Mouse (Mus musculus) forebrain, embryonic 11.5 days (tissue): ENCODE measurements around the gene Wdpcp. TPM values are rescaled to one million over a fixed set of nuclear protein-coding genes. Genes with fewer than 3 reads are reported as not detected.
"Not testable (repeated sequence)": the region's sequence is repeated elsewhere in the genome, so short reads cannot be mapped to it uniquely, and the experiment has no call there.

Experiments
- ATAC-seq: fragments of 200-750 bp; cut with Nextera tagmentation; replicated peaks from 2 replicates; pipeline ENCODE4 v1.8.0; 2017; ENCODE audit warnings: moderate TSS enrichment; ENCODE audit not compliant: low FRiP score
- DNase-seq: peaks from one replicate; pipeline ENCODE4 v3.0.0-alpha.2; 2017; ENCODE audit warnings: low spot score
- H3K27ac ChIP-seq: fragments of 300-500 bp; sonication (generic); 2 replicates; pipeline ENCODE4 v1.5.1; 2014; ENCODE audit warnings: low read depth, low read length
- H3K27me3 ChIP-seq: fragments of 300-500 bp; sonication (generic); 2 replicates; pipeline ENCODE4 v1.6.1; 2014; ENCODE audit warnings: mild to moderate bottlenecking, low read length, mixed read lengths; ENCODE audit not compliant: control insufficient read depth, insufficient read depth
- H3K36me3 ChIP-seq: fragments of 300-500 bp; sonication (generic); 2 replicates; pipeline ENCODE4 v1.6.1; 2014; ENCODE audit warnings: mild to moderate bottlenecking, low read length, moderate library complexity, mixed read lengths; ENCODE audit not compliant: control insufficient read depth, insufficient read depth
- H3K4me1 ChIP-seq: fragments of 300-500 bp; sonication (generic); replicated peaks from 2 replicates; pipeline ENCODE4 v1.6.1; 2014; ENCODE audit warnings: low read length, mixed read lengths; ENCODE audit not compliant: control insufficient read depth, insufficient read depth
- H3K4me2 ChIP-seq: fragments of 300-500 bp; sonication (generic); 2 replicates; pipeline ENCODE4 v1.6.1; 2014; ENCODE audit warnings: low read depth, mild to moderate bottlenecking, low read length, moderate library complexity, mixed read lengths; ENCODE audit not compliant: severe bottlenecking
- H3K4me3 ChIP-seq: fragments of 300-500 bp; sonication (generic); 2 replicates; pipeline ENCODE4 v1.5.1; 2014; ENCODE audit warnings: low read depth, low read length
- H3K9ac ChIP-seq: fragments of 300-500 bp; sonication (generic); 2 replicates; pipeline ENCODE4 v1.6.1; 2014; ENCODE audit warnings: low read length
- H3K9me3 ChIP-seq: fragments of 300-500 bp; sonication (generic); 2 replicates; pipeline ENCODE4 v1.6.1; 2016; ENCODE audit warnings: low read length, mixed read lengths; ENCODE audit not compliant: control insufficient read depth
- WGBS: fragments of 180-500 bp; shearing (Covaris S2); extraction: QIAGEN DNeasy Blood & Tissue Kit; methylation state at CpG from one replicate; pipeline ENCODE4 v1.1.7; 2014; 5-methylcytosine and 5-hydroxymethylcytosine counted together
- polyA plus RNA-seq: library from polyadenylated mRNA; unstranded; fragments of >200 nt; fragmentation: Nextera tagmentation; extraction: Ambion mirVana; gene quantifications from 2 replicates; pipeline ENCODE4 v1.2.1, GENCODE M21; 2014

Gene Wdpcp
- 11.9 and 12.3 TPM in 2 replicates for polyA plus RNA-seq

DNA sequence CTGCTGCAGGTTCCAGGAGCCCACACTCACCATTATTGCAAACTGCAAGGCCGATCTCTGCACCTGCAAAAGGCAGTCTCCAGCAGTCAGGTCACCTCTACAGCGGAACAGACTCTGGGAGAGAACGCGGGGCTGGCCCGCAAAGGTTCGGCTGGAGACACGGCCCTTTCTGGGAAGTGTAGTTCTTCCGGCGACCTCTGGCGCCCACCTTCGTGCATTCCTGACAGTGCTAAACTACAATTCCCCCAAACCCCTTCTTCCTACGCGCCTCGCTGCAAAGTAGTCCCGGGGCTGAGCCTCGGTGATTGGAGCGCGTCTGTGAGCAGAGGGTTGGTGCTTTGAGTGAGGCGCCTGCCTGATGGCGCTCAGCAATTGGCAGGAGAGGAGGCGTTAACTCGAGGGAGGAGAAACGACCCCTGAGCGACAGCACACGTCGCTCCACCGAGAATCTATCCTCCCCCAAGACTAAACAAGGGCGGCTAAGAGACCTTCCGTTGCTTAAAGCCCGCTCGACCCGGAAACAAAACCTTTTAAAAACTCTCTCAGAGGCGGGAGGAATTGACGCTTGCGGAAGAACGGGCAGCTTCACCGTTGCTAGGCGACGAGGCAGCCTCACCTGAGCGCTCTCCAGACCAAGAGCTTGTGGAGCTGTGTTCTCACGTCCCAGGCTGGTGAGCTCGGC is at the start of gene Wdpcp, which contains the start of gene Mdh1:
TSS of gene Wdpcp (plus strand) at position 536 of the 682 bp plus-strand sequence.
TSS of gene Mdh1 (minus strand) at position 668 of the 682 bp plus-strand sequence.
- H3K4me3 ChIP-seq: peak within 1 kb of the TSS; percentile 55
- H3K4me1 ChIP-seq: peaks cover 3% of the 10 kb centered on the region
- peak; percentile 98 for ATAC-seq
- H3K4me2 ChIP-seq: peak within 1 kb of the TSS; percentile 59
- WGBS: under 1% methylated on average over 42 of the region's 42 CpGs
- H3K9ac ChIP-seq: peak within 1 kb of the TSS; percentile 69
- no peaks in the 10 kb centered on the region for H3K9me3 ChIP-seq
- H3K27me3 ChIP-seq: no peaks in the 10 kb centered on the region
- peak; percentile 95 for DNase-seq
- no peaks in the 10 kb centered on the region for H3K36me3 ChIP-seq
- peak within 1 kb of the TSS; percentile 63 for H3K27ac ChIP-seq

DNA sequence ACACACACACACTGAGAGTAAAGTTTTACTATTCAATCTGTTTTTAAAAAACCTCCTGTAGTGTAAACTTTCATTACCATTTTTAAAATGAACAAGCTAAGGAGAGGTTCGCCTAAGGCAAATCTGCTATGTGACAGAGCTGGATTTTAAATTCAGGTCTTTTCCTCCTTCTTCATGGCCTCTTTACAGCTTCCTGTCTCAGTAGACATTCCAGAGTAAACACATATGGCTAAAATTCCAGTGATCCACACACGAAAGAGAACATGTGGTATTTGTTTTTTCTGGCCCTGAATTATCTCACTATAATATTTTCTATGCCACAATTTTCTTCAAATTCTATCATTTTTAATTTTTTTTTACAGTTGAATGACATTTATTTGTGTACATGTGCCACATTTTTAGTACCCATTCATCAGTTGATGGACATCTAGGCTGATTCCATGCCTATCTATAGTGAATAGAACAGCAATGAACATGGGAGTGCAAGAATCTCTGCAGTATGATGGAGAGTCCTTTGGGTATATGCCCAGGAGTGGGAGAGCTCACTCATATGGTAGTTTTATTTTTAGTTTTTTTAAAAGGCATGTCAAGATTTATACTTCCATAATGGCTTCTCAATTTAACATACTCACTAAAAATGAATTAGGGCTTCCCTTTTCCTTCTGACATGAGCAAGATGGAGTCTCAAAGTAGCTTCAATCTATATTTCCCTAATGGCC is 43.2 kb upstream of the Wdpcp start:
- no peak overlapping the region for H3K4me2 ChIP-seq
- H3K9ac ChIP-seq: no peak overlapping the region
- no peak overlapping the region for H3K4me3 ChIP-seq
- H3K27ac ChIP-seq: no peak overlapping the region
- no peaks in the 10 kb centered on the region for H3K36me3 ChIP-seq
- DNase-seq (no peak), ATAC-seq (no peak)
- H3K4me1 ChIP-seq: no peaks in the 10 kb centered on the region
- no peaks in the 10 kb centered on the region for H3K9me3 ChIP-seq
- no peaks in the 10 kb centered on the region for H3K27me3 ChIP-seq
- 80% methylated on average over 2 of the region's 2 CpGs for WGBS

GRCm38 (mm10) chr11:21530856-21531255 is 41.2 kb upstream of the Wdpcp start:
- not testable (repeated sequence) for H3K9ac ChIP-seq, H3K36me3 ChIP-seq, H3K4me3 ChIP-seq, H3K27me3 ChIP-seq, H3K27ac ChIP-seq, H3K4me2 ChIP-seq, H3K9me3 ChIP-seq, DNase-seq, H3K4me1 ChIP-seq, ATAC-seq
- WGBS: 87% methylated on average over 2 of the region's 2 CpGs

DNA sequence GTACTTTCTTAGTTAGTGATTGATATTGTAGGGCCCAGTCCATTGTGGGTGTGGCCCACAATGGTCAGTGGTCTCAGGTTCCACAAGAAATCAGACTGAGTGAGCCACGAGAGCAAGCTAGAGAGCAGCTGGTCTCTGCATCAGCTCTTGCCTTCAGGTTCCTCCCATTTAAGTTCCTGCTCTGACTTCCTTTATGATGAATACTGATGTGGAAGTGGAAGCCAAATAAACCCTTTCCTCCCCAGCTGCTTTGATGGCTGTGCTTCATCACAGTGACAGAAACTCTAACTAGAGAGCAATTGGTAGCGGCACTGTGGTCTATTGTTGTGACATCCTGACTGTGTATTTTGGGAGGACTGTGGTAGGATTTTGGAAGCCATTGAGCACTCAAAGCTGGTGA is 32.0 kb upstream of the Wdpcp start:
- DNase-seq (no peak), ATAC-seq (no peak)
- 80% methylated on average over 2 of the region's 2 CpGs for WGBS
- Histone ChIP-seq H3K9ac (no peak overlapping the region), H3K4me3 (no peak overlapping the region), H3K4me2 (no peak overlapping the region), H3K27ac (no peak overlapping the region), H3K4me1 (no peaks in the 10 kb centered on the region), H3K27me3 (no peaks in the 10 kb centered on the region), H3K36me3 (no peaks in the 10 kb centered on the region), H3K9me3 (no peaks in the 10 kb centered on the region)

- no peak for DNase-seq
- no peak overlapping the region for H3K4me2 ChIP-seq
- ATAC-seq: no peak
- 100% methylated on average over 2 of the region's 2 CpGs for WGBS
- H3K4me3 ChIP-seq: no peak overlapping the region
- H3K27me3 ChIP-seq: no peaks in the 10 kb centered on the region
- H3K4me1 ChIP-seq: no peaks in the 10 kb centered on the region
- H3K9ac ChIP-seq: no peak overlapping the region
- no peaks in the 10 kb centered on the region for H3K36me3 ChIP-seq
- H3K9me3 ChIP-seq: no peaks in the 10 kb centered on the region
- no peak overlapping the region for H3K27ac ChIP-seq
Observed at GRCm38 (mm10) chr11:21540622-21541021, 31.4 kb upstream of the Wdpcp start.

- no peak overlapping the region for H3K4me2 ChIP-seq
- H3K4me3 ChIP-seq: no peak overlapping the region
- H3K9ac ChIP-seq: no peak overlapping the region
- H3K27ac ChIP-seq: no peak overlapping the region
- 77% methylated on average over 5 of the region's 5 CpGs for WGBS
- H3K36me3 ChIP-seq: no peaks in the 10 kb centered on the region
- H3K9me3 ChIP-seq: no peaks in the 10 kb centered on the region
- no peak for ATAC-seq
- no peaks in the 10 kb centered on the region for H3K4me1 ChIP-seq
- H3K27me3 ChIP-seq: no peaks in the 10 kb centered on the region
- no peak for DNase-seq
Observed at GRCm38 (mm10) chr11:21542731-21543130, 29.3 kb upstream of the Wdpcp start.

- H3K27me3 ChIP-seq: no peaks in the 10 kb centered on the region
- H3K27ac ChIP-seq: no peak overlapping the region
- no peak overlapping the region for H3K9ac ChIP-seq
- DNase-seq (no peak), ATAC-seq (no peak)
- H3K9me3 ChIP-seq: no peaks in the 10 kb centered on the region
- H3K36me3 ChIP-seq: no peaks in the 10 kb centered on the region
- WGBS: 71% methylated on average over 2 of the region's 2 CpGs
- H3K4me1 ChIP-seq: no peaks in the 10 kb centered on the region
- H3K4me3 ChIP-seq: no peak overlapping the region
- H3K4me2 ChIP-seq: no peak overlapping the region
Observed at GRCm38 (mm10) chr11:21545021-21545420, 27.0 kb upstream of the Wdpcp start.

DNA sequence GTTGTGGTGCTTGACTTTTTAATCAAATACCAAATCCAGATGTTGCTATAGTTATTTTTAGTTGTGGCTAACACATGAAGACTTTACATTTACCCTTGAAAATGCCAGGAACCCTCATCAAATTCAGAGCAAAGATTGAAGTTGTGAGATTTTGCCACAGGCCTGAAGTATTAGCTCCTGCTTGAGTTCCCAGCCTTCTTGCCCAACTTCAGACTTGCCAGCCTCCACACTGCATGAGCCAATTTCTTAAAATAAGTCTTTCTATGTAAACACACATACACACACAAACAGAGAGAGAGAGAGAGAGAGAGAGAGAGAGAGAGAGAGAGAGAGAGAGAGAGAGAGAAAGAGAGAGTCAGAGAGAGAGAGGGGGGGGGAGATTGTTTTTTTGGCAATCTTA is 26.1 kb upstream of the Wdpcp start:
- no peaks in the 10 kb centered on the region for H3K4me1 ChIP-seq
- H3K27me3 ChIP-seq: no peaks in the 10 kb centered on the region
- no peak overlapping the region for H3K9ac ChIP-seq
- DNase-seq (no peak), ATAC-seq (no peak)
- no peak overlapping the region for H3K4me2 ChIP-seq
- H3K4me3 ChIP-seq: no peak overlapping the region
- H3K27ac ChIP-seq: no peak overlapping the region
- H3K9me3 ChIP-seq: no peaks in the 10 kb centered on the region
- no peaks in the 10 kb centered on the region for H3K36me3 ChIP-seq

DNA sequence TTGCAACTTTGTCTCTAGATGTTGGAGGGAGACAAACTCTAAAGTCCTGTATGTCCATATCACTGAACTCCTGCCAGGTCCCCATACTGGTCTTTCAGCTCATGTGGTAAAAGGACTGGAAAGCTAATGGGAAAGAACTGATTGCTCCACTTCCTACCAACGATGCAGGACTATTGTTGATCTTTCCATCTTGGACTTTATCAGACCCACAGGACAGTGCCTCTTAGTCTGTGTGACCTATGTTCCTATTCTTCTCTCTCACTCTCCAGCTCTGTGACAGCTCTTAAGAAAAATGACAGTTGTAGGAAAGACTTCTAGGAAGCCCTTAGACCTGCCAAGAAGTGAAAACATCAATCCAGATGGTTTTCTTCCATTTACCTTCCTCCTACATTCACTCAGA is 25.4 kb upstream of the Wdpcp start:
- Histone ChIP-seq H3K27me3 (no peaks in the 10 kb centered on the region), H3K4me1 (no peaks in the 10 kb centered on the region), H3K9ac (no peak overlapping the region), H3K4me2 (no peak overlapping the region), H3K9me3 (no peaks in the 10 kb centered on the region), H3K4me3 (no peak overlapping the region), H3K27ac (no peak overlapping the region), H3K36me3 (no peaks in the 10 kb centered on the region)
- WGBS: 90% methylated on average over 1 of the region's 1 CpGs
- DNase-seq (no peak), ATAC-seq (no peak)
